Mouse (Mus musculus) erythroblast, embryonic 14.5 days (primary cell): ENCODE measurements around the gene N4bp2l2.

ENCODE experiments used
- GATA1 ChIP-seq: IDR thresholded peaks from 2 replicates; pipeline ENCODE4 v1.6.1; 2012; ENCODE audit warnings: low read length, inconsistent platforms, mixed read lengths
- TAL1 ChIP-seq: IDR thresholded peaks from 3 replicates; pipeline ENCODE4 v1.6.1; 2012; ENCODE audit warnings: low read length, inconsistent platforms, mixed read lengths

DNA sequence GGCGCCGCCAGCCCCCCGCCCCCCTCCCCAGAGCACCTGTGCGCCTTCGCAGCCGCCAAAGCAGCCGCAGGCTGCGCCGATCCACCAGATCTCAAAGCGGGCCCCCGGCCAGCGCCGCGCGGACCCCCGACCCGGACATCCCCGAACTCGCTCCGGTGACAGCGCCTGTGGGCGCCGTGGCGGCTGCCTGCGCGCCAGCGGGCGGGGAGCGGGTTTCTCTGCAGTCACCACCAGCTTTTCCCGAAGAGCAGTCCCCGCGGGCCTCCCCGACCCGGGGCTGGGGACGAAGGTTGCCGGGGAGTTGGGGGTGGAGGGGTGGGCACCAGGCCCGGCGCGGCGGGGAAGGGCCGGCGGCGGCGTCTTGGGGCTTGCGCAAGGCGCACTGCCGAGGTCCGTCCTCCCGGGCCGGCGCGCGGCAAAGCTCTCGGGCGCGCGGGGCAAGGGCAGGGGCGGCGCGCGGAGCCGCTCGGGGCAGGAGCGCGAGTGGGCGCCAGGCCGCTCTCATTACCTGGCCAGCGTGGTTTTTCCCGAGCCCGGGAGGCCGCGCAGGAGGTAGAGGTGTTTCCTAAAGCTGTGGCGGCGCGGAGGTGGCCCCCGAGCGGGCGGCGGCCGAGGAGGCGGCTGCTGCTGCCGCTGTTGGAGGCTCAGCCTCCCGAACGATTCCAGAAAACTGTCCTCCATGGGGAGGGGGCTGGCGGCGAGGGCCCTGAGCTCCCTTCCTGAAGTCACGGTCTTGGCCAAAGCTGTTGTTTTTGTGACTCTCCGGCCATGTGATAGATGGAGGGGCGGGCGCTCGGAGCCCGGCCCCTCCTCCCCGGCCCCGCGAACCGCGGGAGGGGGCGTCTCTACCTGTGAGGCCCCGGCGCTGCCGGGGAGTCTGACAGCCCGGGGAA is 72.0 kb downstream of the N4bp2l2 start:
- no peak for TF ChIP-seq TAL1
- no peak for TF ChIP-seq GATA1
